Mouse (Mus musculus) bone marrow macrophage, adult 2 months (primary cell): ENCODE measurements around the gene Itih5.

ENCODE experiments used
- CTCF ChIP-seq: IDR thresholded peaks from 2 replicates; pipeline ENCODE4 v1.5.1; 2012; ENCODE audit warnings: low read depth, mild to moderate bottlenecking, low read length, moderate library complexity
- POLR2A ChIP-seq: IDR thresholded peaks from 2 replicates; pipeline ENCODE4 v1.6.1; 2012; ENCODE audit warnings: mild to moderate bottlenecking, low read depth, low read length, borderline replicate concordance

DNA sequence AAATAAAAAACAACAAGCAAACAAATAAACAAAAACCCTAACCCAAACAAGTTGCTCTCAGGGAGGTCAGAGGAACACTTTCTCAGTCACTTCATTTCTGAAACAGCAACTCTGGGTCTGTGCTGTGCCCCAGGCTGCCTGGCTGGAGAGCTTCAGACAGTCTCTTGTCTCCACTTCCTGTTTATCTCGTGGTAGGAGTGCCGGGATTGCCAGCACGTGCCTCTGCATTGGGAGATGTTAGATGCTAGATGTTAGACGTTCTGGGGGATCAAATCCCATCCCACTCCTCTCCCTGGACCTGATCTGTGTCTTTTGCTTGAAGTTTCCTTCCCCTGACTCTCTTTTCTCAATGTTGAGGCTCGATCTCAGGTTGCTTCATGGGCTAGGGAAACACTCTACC lies 104.9 kb downstream of the Itih5 start:
- no peak for TF ChIP-seq POLR2A
- no peak for TF ChIP-seq CTCF
